Mouse (Mus musculus) kidney, adult 2 months (tissue): Measurements from ENCODE around the gene Ahnak2.

Source experiments
- CTCF ChIP-seq: fragments of 200-500 bp; conservative IDR thresholded peaks from 2 replicates; pipeline ENCODE4 v1.5.1; 2011; ENCODE audit warnings: low read depth, mild to moderate bottlenecking, control low read depth, low read length, moderate library complexity, mixed read lengths; ENCODE audit not compliant: insufficient read depth, insufficient read length
- POLR2A ChIP-seq: fragments of 200-500 bp; IDR thresholded peaks from one replicate; pipeline ENCODE4 v1.6.1; 2011; ENCODE audit warnings: low read depth, low read length, control low read depth

DNA sequence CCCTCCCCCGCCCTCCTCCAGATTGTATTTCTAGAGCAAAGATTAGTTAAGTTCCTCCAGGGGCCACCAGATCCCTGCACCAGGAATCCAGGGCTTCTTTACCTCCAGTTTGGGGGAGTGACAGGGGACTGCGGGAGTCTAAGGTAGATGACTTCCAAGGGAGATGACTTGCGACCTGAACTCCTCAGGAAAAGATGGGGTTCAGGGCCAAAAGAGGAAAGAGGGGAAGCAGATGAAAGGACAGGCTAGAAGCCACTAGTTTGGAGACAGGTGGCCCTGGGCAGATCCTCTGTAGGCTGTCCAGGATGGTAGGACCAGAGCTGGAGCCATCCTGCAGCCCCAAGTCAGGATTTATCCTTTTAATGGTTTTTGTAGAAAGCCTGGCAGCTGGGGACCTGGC is 460 bp upstream of the Ahnak2 start:
- TF ChIP-seq CTCF (no peak), POLR2A (no peak)
